Mouse (Mus musculus) ES-Bruce4 (cell line): ENCODE measurements around the gene L2hgdh.
A peak's percentile ranks its signal among the peaks of the same experiment; 100 is the strongest.

Experiments used
- CTCF ChIP-seq: IDR thresholded peaks from one replicate; pipeline ENCODE4 v1.8.1; 2011; ENCODE audit warnings: low read depth, low read length
- EP300 ChIP-seq: IDR thresholded peaks from 2 replicates; pipeline ENCODE4 v1.6.1; 2011; ENCODE audit warnings: low read depth, low read length; ENCODE audit not compliant: insufficient read depth
- POLR2A ChIP-seq: IDR thresholded peaks from one replicate; pipeline ENCODE4 v1.8.1; 2011; ENCODE audit warnings: low read length; ENCODE audit not compliant: insufficient read depth

DNA sequence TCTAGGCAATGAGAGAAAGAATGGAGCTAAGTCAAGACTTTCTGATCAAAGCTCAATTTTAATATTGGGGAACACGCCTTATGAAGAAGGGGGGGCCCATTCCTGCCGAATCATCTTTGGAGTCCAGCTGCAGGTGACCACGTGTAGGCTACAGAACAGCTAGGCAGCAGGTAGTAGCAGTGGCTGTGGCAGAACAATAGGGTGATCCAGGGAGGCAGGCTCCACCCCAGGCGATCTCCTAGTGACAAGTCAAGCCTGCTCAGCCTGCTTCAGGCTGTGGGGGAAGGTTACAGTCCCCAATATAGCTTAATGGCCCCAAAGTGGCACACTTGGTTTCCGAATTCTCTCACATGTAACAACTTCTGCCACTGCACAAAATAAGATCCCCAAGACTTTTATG, 7.5 kb upstream of the L2hgdh start:
- no peak for TF ChIP-seq CTCF
- no peak for TF ChIP-seq POLR2A
- TF ChIP-seq EP300 = peak; percentile 67
